Mouse (Mus musculus): ENCODE results near the gene Tceal1. TPM values are rescaled to one million over a fixed set of nuclear protein-coding genes. Genes with fewer than 3 reads are reported as not detected.

The Tceal1 gene
- total RNA-seq, 1 experiment: 0.67 TPM

GRCm38 (mm10) chrX:136732016-136732415 is 24.2 kb downstream of the Tceal1 start:
- no peak overlapping the region for H3K9ac ChIP-seq (ENCODE audit: insufficient read depth, low read depth, low read length, poor library complexity, severe bottlenecking)
- in situ Hi-C loops (cut with MboI; ENCODE audit: low sequenced_read_pairs in 2 of 2, unreplicated experiment in 2 of 2): no loop called here
- TF ChIP-seq ZC3H11A (IDR thresholded peaks at IDR 0.05; ENCODE audit: borderline replicate concordance, low read depth, low read length): no peak
- TF ChIP-seq CHD2 (IDR thresholded peaks at IDR 0.05; ENCODE audit: low read depth, low read length): no peak
- TF ChIP-seq MAFK (IDR thresholded peaks at IDR 0.05; ENCODE audit: insufficient read depth, low read depth, low read length): no peak
- TF ChIP-seq HCFC1 (IDR thresholded peaks at IDR 0.05; ENCODE audit: borderline replicate concordance, insufficient read depth, low read length): no peak
- TF ChIP-seq ZNF384 (IDR thresholded peaks at IDR 0.05; ENCODE audit: low read depth, low read length): no peak
- no peaks in the 10 kb centered on the region for H3K4me1 ChIP-seq (ENCODE audit: control insufficient read depth in 2 of 2, insufficient read depth in 2 of 2, low read length in 2 of 2, poor library complexity in 1 of 2)
- no peak for DNase-seq (ENCODE audit: low read depth, low spot score)
- H3K4me3 ChIP-seq (ENCODE audit: insufficient read depth in 1 of 2, low read depth in 1 of 2, low read length in 2 of 2, poor library complexity in 1 of 2, severe bottlenecking in 1 of 2): no peak overlapping the region
- H3K36me3 ChIP-seq (ENCODE audit: control insufficient read depth, insufficient read depth, low read length, poor library complexity, severe bottlenecking): peaks cover 3% of the 10 kb centered on the region; the same call in 1 of the 2 replicates
- H3K27ac ChIP-seq (ENCODE audit: insufficient read depth, low read depth, low read length, poor library complexity, severe bottlenecking): no peak overlapping the region
- H3K9me3 ChIP-seq (ENCODE audit: control insufficient read depth, insufficient read depth, low read depth, low read length): no peaks in the 10 kb centered on the region

DNA sequence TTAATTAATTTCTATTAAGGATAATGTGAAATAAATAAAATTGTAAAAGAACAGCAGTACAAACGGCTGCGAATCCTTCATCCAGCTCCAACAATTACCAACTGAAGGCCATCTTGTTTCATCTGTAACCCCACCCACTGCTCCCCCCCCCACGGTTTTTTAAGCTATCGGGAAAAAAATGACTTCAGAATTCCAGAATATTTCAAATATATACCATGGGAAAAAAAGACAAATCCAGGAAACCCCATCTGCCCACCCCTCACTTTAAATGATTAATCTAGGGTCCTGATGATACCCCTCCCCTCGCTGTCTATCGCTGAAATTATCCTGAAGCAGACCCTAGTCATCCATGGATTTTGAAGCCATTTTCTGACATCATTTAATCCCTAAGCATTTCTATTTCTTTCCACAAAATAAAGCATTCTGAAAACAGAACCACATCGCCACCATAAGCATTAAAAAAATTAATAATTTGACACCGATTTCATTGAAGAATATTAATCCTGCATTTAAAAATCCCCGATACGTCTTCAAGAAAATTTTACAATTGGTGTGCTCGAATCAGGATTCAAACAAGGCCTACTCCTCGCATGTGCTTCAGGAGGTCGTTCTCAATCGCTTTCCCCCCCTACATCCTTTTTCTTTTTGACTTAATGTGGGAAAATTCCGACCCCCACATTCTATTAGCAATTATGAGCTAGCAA is 32.5 kb downstream of the Tceal1 start:
- in situ Hi-C loops (cut with MboI; ENCODE audit: low sequenced_read_pairs in 2 of 2, unreplicated experiment in 2 of 2): no loop called here
- TF ChIP-seq MAFK (IDR thresholded peaks at IDR 0.05; ENCODE audit: insufficient read depth, low read depth, low read length) (no peak), ZNF384 (IDR thresholded peaks at IDR 0.05; ENCODE audit: low read depth, low read length) (no peak), ZC3H11A (IDR thresholded peaks at IDR 0.05; ENCODE audit: borderline replicate concordance, low read depth, low read length) (no peak), CHD2 (IDR thresholded peaks at IDR 0.05; ENCODE audit: low read depth, low read length) (no peak), HCFC1 (IDR thresholded peaks at IDR 0.05; ENCODE audit: borderline replicate concordance, insufficient read depth, low read length) (no peak)
- H3K36me3 ChIP-seq (ENCODE audit: control insufficient read depth, insufficient read depth, low read length, poor library complexity, severe bottlenecking): peaks cover 3% of the 10 kb centered on the region
- DNase-seq (ENCODE audit: low read depth, low spot score): no peak
- H3K9me3 ChIP-seq (ENCODE audit: control insufficient read depth, insufficient read depth, low read depth, low read length): no peaks in the 10 kb centered on the region
- peak overlapping the region; percentile 81 to 93 for H3K4me3 ChIP-seq (ENCODE audit: insufficient read depth in 1 of 2, low read depth in 1 of 2, low read length in 2 of 2, poor library complexity in 1 of 2, severe bottlenecking in 1 of 2)
- peak overlapping the region; percentile 89 for H3K9ac ChIP-seq (ENCODE audit: insufficient read depth, low read depth, low read length, poor library complexity, severe bottlenecking)
- 0 out of 4 replicates have a peak, but pooled peaks cover 0 to 1% of the 10 kb centered on the region in 2 experiments for H3K4me1 ChIP-seq (ENCODE audit: control insufficient read depth in 2 of 2, insufficient read depth in 2 of 2, low read length in 2 of 2, poor library complexity in 1 of 2)
- H3K27ac ChIP-seq (ENCODE audit: insufficient read depth, low read depth, low read length, poor library complexity, severe bottlenecking): no peak overlapping the region

DNA sequence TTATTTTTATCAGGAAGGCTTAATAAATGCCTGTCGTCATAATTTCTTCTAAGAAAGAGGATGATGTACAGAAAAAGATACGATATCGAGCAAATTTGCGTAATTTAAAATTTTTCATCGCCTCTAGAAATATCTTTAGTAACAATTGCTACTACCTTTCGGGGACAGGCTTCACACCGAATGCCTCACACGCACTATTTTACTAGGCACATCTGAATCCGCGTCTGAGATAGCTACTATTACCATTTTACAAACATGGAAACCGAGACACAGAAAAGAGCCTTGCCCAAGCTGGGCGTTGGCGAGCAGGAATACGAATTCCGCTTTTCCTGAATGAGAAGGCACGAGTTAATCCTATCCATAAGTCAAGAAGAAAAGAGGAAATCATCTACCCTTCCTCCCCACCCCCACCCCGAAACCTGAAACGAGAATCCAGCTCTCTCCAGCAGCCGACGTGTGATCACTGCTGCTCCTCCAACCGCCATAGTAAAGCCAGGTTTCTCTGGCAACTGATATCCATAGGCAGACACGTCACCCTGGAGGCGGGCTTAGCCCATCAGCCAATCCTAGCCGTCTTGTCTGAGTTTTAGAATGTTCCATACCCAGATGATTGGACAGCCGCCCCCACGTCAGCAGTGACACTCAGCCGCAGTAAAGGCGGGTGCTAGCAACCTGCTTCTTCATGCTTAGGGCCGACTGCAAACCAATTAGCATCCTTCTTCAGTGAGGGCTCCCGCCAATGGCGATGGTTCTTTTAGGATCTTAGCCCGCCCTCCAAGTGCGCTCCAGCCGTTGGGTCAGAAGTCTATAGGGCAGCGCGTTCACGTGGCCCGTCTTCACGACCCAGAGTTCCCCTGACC is 33.2 kb downstream of the Tceal1 start:
- Histone ChIP-seq H3K4me1 (ENCODE audit: control insufficient read depth in 2 of 2, insufficient read depth in 2 of 2, low read length in 2 of 2, poor library complexity in 1 of 2) (0 out of 4 replicates have a peak, but pooled peaks cover 0 to 1% of the 10 kb centered on the region in 2 experiments), H3K9ac (ENCODE audit: insufficient read depth, low read depth, low read length, poor library complexity, severe bottlenecking) (peak overlapping the region; percentile 96), H3K27ac (ENCODE audit: insufficient read depth, low read depth, low read length, poor library complexity, severe bottlenecking) (peak overlapping the region; percentile 91), H3K36me3 (ENCODE audit: control insufficient read depth, insufficient read depth, low read length, poor library complexity, severe bottlenecking) (peaks cover 3% of the 10 kb centered on the region), H3K9me3 (ENCODE audit: control insufficient read depth, insufficient read depth, low read depth, low read length) (no peaks in the 10 kb centered on the region), H3K4me3 (ENCODE audit: insufficient read depth in 1 of 2, low read depth in 1 of 2, low read length in 2 of 2, poor library complexity in 1 of 2, severe bottlenecking in 1 of 2) (peak overlapping the region; percentile 89 to 93)
- DNase-seq (ENCODE audit: low read depth, low spot score): peak; percentile 82
- in situ Hi-C loops (cut with MboI; ENCODE audit: low sequenced_read_pairs in 2 of 2, unreplicated experiment in 2 of 2): no loop called here
- TF ChIP-seq HCFC1 (IDR thresholded peaks at IDR 0.05; ENCODE audit: borderline replicate concordance, insufficient read depth, low read length): peak; percentile 48; the same call in 1 of the 2 replicates
- TF ChIP-seq ZNF384 (IDR thresholded peaks at IDR 0.05; ENCODE audit: low read depth, low read length): no peak
- TF ChIP-seq CHD2 (IDR thresholded peaks at IDR 0.05; ENCODE audit: low read depth, low read length): no peak
- no peak for TF ChIP-seq ZC3H11A (IDR thresholded peaks at IDR 0.05; ENCODE audit: borderline replicate concordance, low read depth, low read length)
- TF ChIP-seq MAFK (IDR thresholded peaks at IDR 0.05; ENCODE audit: insufficient read depth, low read depth, low read length): no peak

DNA sequence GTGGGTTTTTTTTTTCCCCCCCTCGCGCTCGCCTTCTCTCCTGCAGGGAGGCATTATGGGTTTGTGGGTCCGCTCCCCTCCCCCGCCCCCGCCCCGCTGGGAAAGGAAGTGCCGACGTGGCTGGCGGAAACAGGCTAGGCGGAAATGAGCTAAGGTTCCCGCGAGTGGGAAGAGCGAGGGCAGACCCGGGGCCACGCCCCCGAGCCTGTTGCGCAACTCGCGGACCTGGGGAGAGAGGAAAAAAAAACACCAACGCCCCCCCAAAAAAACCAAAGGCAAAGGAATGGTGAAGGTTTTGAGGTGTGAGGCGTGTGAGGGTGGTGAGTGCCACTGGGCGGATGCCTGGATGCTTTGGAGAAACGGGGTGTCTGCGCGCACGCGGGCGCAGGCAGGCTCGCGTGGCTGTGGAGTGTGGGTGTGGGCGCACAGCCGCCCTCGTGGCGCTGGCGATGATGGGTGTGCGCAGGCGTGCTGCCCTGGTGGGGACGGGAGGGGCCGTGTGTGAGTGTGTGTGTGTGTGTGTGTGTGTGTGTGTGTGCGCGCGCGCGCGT is 33.9 kb downstream of the Tceal1 start:
- Histone ChIP-seq H3K9ac (ENCODE audit: insufficient read depth, low read depth, low read length, poor library complexity, severe bottlenecking) (peak overlapping the region; percentile 96), H3K4me1 (ENCODE audit: control insufficient read depth in 2 of 2, insufficient read depth in 2 of 2, low read length in 2 of 2, poor library complexity in 1 of 2) (0 out of 4 replicates have a peak, but pooled peaks cover 0 to 1% of the 10 kb centered on the region in 2 experiments), H3K9me3 (ENCODE audit: control insufficient read depth, insufficient read depth, low read depth, low read length) (no peaks in the 10 kb centered on the region), H3K36me3 (ENCODE audit: control insufficient read depth, insufficient read depth, low read length, poor library complexity, severe bottlenecking) (peaks cover 3% of the 10 kb centered on the region), H3K4me3 (ENCODE audit: insufficient read depth in 1 of 2, low read depth in 1 of 2, low read length in 2 of 2, poor library complexity in 1 of 2, severe bottlenecking in 1 of 2) (peak overlapping the region; percentile 82 to 89), H3K27ac (ENCODE audit: insufficient read depth, low read depth, low read length, poor library complexity, severe bottlenecking) (peak overlapping the region; percentile 91)
- no peak for DNase-seq (ENCODE audit: low read depth, low spot score)
- peak; percentile 75 for TF ChIP-seq ZNF384 (IDR thresholded peaks at IDR 0.05; ENCODE audit: low read depth, low read length)
- no peak for TF ChIP-seq ZC3H11A (IDR thresholded peaks at IDR 0.05; ENCODE audit: borderline replicate concordance, low read depth, low read length)
- no peak for TF ChIP-seq HCFC1 (IDR thresholded peaks at IDR 0.05; ENCODE audit: borderline replicate concordance, insufficient read depth, low read length)
- in situ Hi-C loops (cut with MboI; ENCODE audit: low sequenced_read_pairs in 2 of 2, unreplicated experiment in 2 of 2): no loop called here

All from ES-E14 (cell line).